Mouse (Mus musculus): ENCODE results near the gene Ovca2. TPM values are rescaled to one million over a fixed set of nuclear protein-coding genes. Genes with fewer than 3 reads are reported as not detected.

The Ovca2 gene
- total RNA-seq (2023), result 3.4 and 5.3 TPM in 2 replicates

GRCm38 (mm10) chr11:75178672-75179208, at the start of gene Ovca2:
Gene Ovca2, minus strand, starts transcription at chr11:75178835.

GRCm38 (mm10) chr11:75193256-75194071, 14.8 kb upstream of the Ovca2 start, which contains the start of gene Rtn4rl1:
Gene Rtn4rl1, plus strand, starts transcription at chr11:75193783.

GRCm38 (mm10) chr11:75190905-75191441, 12.3 kb upstream of the Ovca2 start, which contains the start of gene Dph1:
Gene Dph1, minus strand, starts transcription at chr11:75191241.

GRCm38 (mm10) chr11:75169405-75170080, 9.1 kb downstream of the Ovca2 start, which contains the start of gene Hic1:
Gene Hic1, minus strand, starts transcription at chr11:75169519.

Other genes starting within 250 kb of the Ovca2 start
- 4.1 and 7.8 TPM in 2 replicates for gene Hic1, start 9.3 kb downstream of the Ovca2 start, total RNA-seq (2023)
- gene Dph1, start 12.4 kb upstream of the Ovca2 start, total RNA-seq (2023), result 2.2 and 2.7 TPM in 2 replicates
- 0.16 TPM in 1 of 2 replicates, not detected in the other for gene Rtn4rl1, start 14.9 kb upstream of the Ovca2 start, total RNA-seq (2023)
- 46.0 and 60.1 TPM in 2 replicates for gene Rpa1, start 169.5 kb upstream of the Ovca2 start, total RNA-seq (2023)
- gene Smyd4, start 169.6 kb upstream of the Ovca2 start, total RNA-seq (2023), result 2.2 and 2.4 TPM in 2 replicates
- 12.8 and 20.2 TPM in 2 replicates for gene Serpinf1, start 243.9 kb upstream of the Ovca2 start, total RNA-seq (2023)

Data from neutrophil, adult 65 days (primary cell).